Mouse (Mus musculus): ENCODE data around the gene Rai1.

GRCm38 (mm10) chr11:60195108-60195507, 90.3 kb downstream of the Rai1 start:
- no peak for TF ChIP-seq CTCF (IDR thresholded peaks at IDR 0.05; ENCODE audit: control insufficient read depth, insufficient read depth, insufficient read length)
- TF ChIP-seq MYOG (IDR thresholded peaks at IDR 0.05; ENCODE audit: control insufficient read depth, extremely low read depth, insufficient read length), result no peak
- no peak for TF ChIP-seq USF1 (IDR thresholded peaks at IDR 0.05; ENCODE audit: low read depth)
- TF ChIP-seq CEBPB (IDR thresholded peaks at IDR 0.05; ENCODE audit: low read depth), result no peak
- TF ChIP-seq MAX (IDR thresholded peaks at IDR 0.05), result no peak
- TF ChIP-seq MYOD1 (IDR thresholded peaks at IDR 0.05; ENCODE audit: control insufficient read depth, insufficient read length, low read depth), result no peak
